Mouse (Mus musculus): ENCODE measurements at regions not wholly inside any gene's neighbourhood (a gene's known extent, or its start where the extent isn't known, plus 50 kb on each side); places are given as distances from the start of the nearest gene placed in this dataset.

DNA sequence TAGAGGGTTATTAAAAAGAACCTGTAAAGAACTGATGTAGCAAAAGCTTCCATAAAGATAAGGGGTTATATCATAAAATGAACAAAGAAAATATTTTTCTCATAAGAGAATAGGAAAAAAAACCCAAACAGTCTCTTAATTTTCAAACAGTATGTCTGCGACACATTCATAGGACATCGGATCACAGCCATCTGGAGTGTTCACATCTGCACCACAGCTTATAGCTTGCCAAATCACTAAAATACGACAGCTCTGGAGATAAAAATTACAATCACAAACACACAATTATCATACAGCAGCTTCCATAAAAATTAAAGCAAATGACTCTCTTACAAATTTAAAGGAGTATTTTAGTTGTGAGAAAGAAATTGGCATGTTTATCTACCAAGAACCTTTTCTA is 456.9 kb upstream of the Gm5415 start:
- TF ChIP-seq MAX (IDR thresholded peaks at IDR 0.05; ENCODE audit: low read length), result no peak
- TF ChIP-seq TBP (conservative IDR thresholded peaks at IDR 0.05; ENCODE audit: low read depth, low read length), result no peak
- TF ChIP-seq POLR2A (IDR thresholded peaks at IDR 0.05; ENCODE audit: low read depth, low read length), result no peak
- TF ChIP-seq SMC3 (IDR thresholded peaks at IDR 0.05; ENCODE audit: low read depth, low read length), result no peak
- no peak for TF ChIP-seq CTCF (conservative IDR thresholded peaks at IDR 0.05 in 1 of 2, IDR thresholded peaks at IDR 0.05 in 1 of 2; ENCODE audit: low read depth in 2 of 2, low read length in 2 of 2)
- no peak for TF ChIP-seq IRF4 (IDR thresholded peaks at IDR 0.05; ENCODE audit: low read depth, low read length)
